Mouse (Mus musculus): ENCODE results near the gene Thrb. TPM values are rescaled to one million over a fixed set of nuclear protein-coding genes. Genes with fewer than 3 reads are reported as not detected.

The Thrb gene
- polyA plus RNA-seq, 1 experiment from 2014 or later, result 2.0 TPM

GRCm38 (mm10) chr14:17822754-17823153, 162.7 kb downstream of the Thrb start:
- H3K9me3 ChIP-seq (ENCODE audit: control insufficient read depth, low read length), result no peaks in the 10 kb centered on the region
- H3K4me1 ChIP-seq (replicated peaks; ENCODE audit: control insufficient read depth, insufficient read depth, low read length), result no peaks in the 10 kb centered on the region
- H3K4me2 ChIP-seq (ENCODE audit: low read length), result no peak overlapping the region
- no peaks in the 10 kb centered on the region for H3K36me3 ChIP-seq (ENCODE audit: control insufficient read depth, insufficient read depth, low read length)
- no peak overlapping the region for H3K27ac ChIP-seq (ENCODE audit: low read depth)
- no peak overlapping the region for H3K9ac ChIP-seq (ENCODE audit: low read length)
- ATAC-seq (replicated peaks; ENCODE audit: low FRiP score, low TSS enrichment, low read depth) (no peak), DNase-seq (ENCODE audit: low spot score) (peak; percentile 21)
- no peaks in the 10 kb centered on the region for H3K27me3 ChIP-seq (replicated peaks; ENCODE audit: control insufficient read depth, insufficient read depth, low read length)
- no peak overlapping the region for H3K4me3 ChIP-seq (ENCODE audit: low read depth, low read length)
- 80% methylated on average over 7 of the region's 7 CpGs for WGBS

DNA sequence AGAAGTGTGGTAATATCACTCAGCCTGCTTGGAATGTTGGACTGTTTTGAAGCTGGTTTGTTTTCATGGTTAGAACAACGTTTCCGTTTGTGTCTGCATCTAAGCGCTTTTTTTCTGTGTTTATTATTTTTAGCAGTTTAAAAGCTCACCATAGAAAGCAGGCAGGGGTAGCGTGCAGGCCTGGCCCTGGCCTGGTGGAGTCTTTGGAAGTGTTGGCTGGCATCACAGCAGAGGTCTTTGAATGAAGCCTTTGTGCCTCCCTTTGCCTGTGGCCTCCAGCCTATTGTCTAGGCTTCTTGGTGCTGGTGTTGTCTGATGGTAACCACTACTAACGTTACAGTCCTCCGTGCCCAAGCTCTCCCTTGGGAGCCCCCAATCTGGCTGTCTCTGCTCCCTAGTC, 167.3 kb downstream of the Thrb start:
- Histone ChIP-seq H3K4me1 (replicated peaks; ENCODE audit: control insufficient read depth, insufficient read depth, low read length) (no peaks in the 10 kb centered on the region), H3K9me3 (ENCODE audit: control insufficient read depth, low read length) (no peaks in the 10 kb centered on the region), H3K4me2 (ENCODE audit: low read length) (no peak overlapping the region), H3K27me3 (replicated peaks; ENCODE audit: control insufficient read depth, insufficient read depth, low read length) (no peaks in the 10 kb centered on the region), H3K4me3 (ENCODE audit: low read depth, low read length) (no peak overlapping the region), H3K27ac (ENCODE audit: low read depth) (no peak overlapping the region), H3K36me3 (ENCODE audit: control insufficient read depth, insufficient read depth, low read length) (no peaks in the 10 kb centered on the region), H3K9ac (ENCODE audit: low read length) (no peak overlapping the region)
- 61% methylated on average over 6 of the region's 6 CpGs for WGBS
- no peak for DNase-seq (ENCODE audit: low spot score)
- ATAC-seq (replicated peaks; ENCODE audit: low FRiP score, low TSS enrichment, low read depth), result no peak

DNA sequence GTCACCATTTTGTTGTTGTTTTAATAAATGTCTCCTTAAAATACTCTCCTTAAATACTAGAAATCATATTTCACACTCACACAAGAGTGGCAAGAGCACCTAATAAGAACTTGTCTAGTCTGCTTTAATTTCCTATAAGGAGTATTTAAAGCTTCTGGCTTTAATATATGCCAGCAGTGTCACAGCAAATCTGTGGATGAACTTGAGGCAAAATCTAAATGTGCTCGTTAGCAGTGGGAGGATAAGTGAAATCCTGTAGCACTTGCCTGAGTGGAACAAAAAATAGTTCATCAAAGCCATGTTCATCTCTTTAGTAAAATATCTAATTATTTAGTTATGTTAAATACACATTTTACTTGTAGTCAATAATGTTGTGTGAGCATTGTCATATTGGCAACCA, 175.7 kb downstream of the Thrb start:
- Histone ChIP-seq H3K27ac (ENCODE audit: low read depth) (no peak overlapping the region), H3K9me3 (ENCODE audit: control insufficient read depth, low read length) (no peaks in the 10 kb centered on the region), H3K4me3 (ENCODE audit: low read depth, low read length) (no peak overlapping the region), H3K4me1 (replicated peaks; ENCODE audit: control insufficient read depth, insufficient read depth, low read length) (no peaks in the 10 kb centered on the region), H3K36me3 (ENCODE audit: control insufficient read depth, insufficient read depth, low read length) (no peaks in the 10 kb centered on the region), H3K27me3 (replicated peaks; ENCODE audit: control insufficient read depth, insufficient read depth, low read length) (no peaks in the 10 kb centered on the region), H3K4me2 (ENCODE audit: low read length) (no peak overlapping the region), H3K9ac (ENCODE audit: low read length) (no peak overlapping the region)
- WGBS, result 77% methylated on average over 1 of the region's 1 CpGs
- DNase-seq (ENCODE audit: low spot score), result no peak
- no peak for ATAC-seq (replicated peaks; ENCODE audit: low FRiP score, low TSS enrichment, low read depth)

GRCm38 (mm10) chr14:17836766-17837165, 176.7 kb downstream of the Thrb start:
- H3K4me2 ChIP-seq (ENCODE audit: low read length), result no peak overlapping the region
- 80% methylated on average over 1 of the region's 1 CpGs for WGBS
- no peaks in the 10 kb centered on the region for H3K36me3 ChIP-seq (ENCODE audit: control insufficient read depth, insufficient read depth, low read length)
- no peak overlapping the region for H3K27ac ChIP-seq (ENCODE audit: low read depth)
- no peak overlapping the region for H3K9ac ChIP-seq (ENCODE audit: low read length)
- no peaks in the 10 kb centered on the region for H3K4me1 ChIP-seq (replicated peaks; ENCODE audit: control insufficient read depth, insufficient read depth, low read length)
- no peak for DNase-seq (ENCODE audit: low spot score)
- H3K4me3 ChIP-seq (ENCODE audit: low read depth, low read length), result no peak overlapping the region
- ATAC-seq (replicated peaks; ENCODE audit: low FRiP score, low TSS enrichment, low read depth), result no peak
- no peaks in the 10 kb centered on the region for H3K9me3 ChIP-seq (ENCODE audit: control insufficient read depth, low read length)
- H3K27me3 ChIP-seq (replicated peaks; ENCODE audit: control insufficient read depth, insufficient read depth, low read length), result no peaks in the 10 kb centered on the region

DNA sequence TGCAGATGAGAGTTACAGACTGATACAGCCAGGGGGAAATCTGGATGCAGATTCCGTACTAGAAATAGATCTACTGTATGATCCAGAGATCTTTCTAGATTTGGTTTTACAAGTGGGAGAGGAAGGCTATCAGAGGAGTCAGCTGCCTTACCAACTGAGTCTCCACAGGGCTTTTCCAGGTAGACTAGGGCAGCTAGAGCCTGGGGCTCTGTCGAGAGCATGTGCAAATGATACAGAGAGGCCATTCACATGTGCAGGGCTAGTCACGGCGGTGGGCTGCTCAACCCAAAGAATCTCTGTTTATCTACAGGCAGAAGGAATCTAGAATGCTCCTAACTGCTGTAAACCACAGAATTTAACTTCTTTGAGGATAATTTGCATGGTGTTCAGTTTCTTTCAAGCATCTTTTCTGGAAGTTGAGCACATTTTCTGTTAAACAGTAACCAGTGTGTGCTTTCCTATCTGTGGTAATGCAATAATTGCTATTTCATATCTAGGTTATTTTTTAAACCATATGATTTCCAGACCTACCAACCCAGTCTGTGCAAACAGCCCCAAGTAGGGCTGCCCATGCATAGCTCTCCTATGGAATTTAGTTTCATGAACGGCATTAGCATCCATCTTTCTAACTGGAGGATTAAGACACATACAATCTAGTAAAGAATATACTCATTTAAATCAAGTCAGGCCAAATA, 185.1 kb downstream of the Thrb start:
- no peaks in the 10 kb centered on the region for H3K27me3 ChIP-seq (replicated peaks; ENCODE audit: control insufficient read depth, insufficient read depth, low read length)
- H3K4me1 ChIP-seq (replicated peaks; ENCODE audit: control insufficient read depth, insufficient read depth, low read length), result no peaks in the 10 kb centered on the region
- H3K9ac ChIP-seq (ENCODE audit: low read length), result no peak overlapping the region
- DNase-seq (ENCODE audit: low spot score) (no peak), ATAC-seq (replicated peaks; ENCODE audit: low FRiP score, low TSS enrichment, low read depth) (no peak; the same call in 1 of the 2 replicates)
- H3K36me3 ChIP-seq (ENCODE audit: control insufficient read depth, insufficient read depth, low read length), result no peaks in the 10 kb centered on the region
- no peak overlapping the region for H3K4me2 ChIP-seq (ENCODE audit: low read length)
- no peaks in the 10 kb centered on the region for H3K9me3 ChIP-seq (ENCODE audit: control insufficient read depth, low read length)
- no peak overlapping the region for H3K27ac ChIP-seq (ENCODE audit: low read depth)
- no peak overlapping the region for H3K4me3 ChIP-seq (ENCODE audit: low read depth, low read length)
- 69% methylated on average over 5 of the region's 5 CpGs for WGBS

- 69% methylated on average over 6 of the region's 6 CpGs for whole genome bisulfite sequencing
- Histone ChIP-seq H3K27ac (ENCODE audit: low read depth) (no peak overlapping the region), H3K4me1 (replicated peaks; ENCODE audit: control insufficient read depth, insufficient read depth, low read length) (no peaks in the 10 kb centered on the region), H3K4me2 (ENCODE audit: low read length) (no peak overlapping the region), H3K36me3 (ENCODE audit: control insufficient read depth, insufficient read depth, low read length) (no peaks in the 10 kb centered on the region), H3K27me3 (replicated peaks; ENCODE audit: control insufficient read depth, insufficient read depth, low read length) (no peaks in the 10 kb centered on the region), H3K9ac (ENCODE audit: low read length) (no peak overlapping the region), H3K4me3 (ENCODE audit: low read depth, low read length) (no peak overlapping the region), H3K9me3 (ENCODE audit: control insufficient read depth, low read length) (no peaks in the 10 kb centered on the region)
- no peak for ATAC-seq (replicated peaks; ENCODE audit: low FRiP score, low TSS enrichment, low read depth)
- DNase-seq (ENCODE audit: low spot score), result no peak
Measured at GRCm38 (mm10) chr14:17845871-17846270, 185.8 kb downstream of the Thrb start.

DNA sequence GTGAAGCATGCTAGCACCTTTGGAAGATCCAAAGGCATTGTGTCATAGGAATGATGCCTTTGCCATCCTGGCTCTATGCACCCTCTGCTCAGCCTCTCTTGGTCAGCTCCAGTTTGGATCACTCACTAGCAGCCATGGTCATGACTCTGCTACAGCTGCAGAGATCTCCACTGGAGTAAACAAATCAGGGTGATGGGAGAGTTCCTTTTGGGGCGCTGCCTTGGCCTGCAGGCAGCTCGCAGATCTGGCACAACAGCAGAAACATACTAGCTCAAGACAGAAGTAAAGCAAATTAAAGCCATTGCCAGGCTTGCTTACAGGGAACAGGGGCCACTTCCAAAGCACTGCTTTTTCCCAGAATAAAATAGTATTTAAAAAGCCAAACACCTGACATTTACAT, 186.6 kb downstream of the Thrb start:
- Histone ChIP-seq H3K9me3 (ENCODE audit: control insufficient read depth, low read length) (no peaks in the 10 kb centered on the region), H3K27ac (ENCODE audit: low read depth) (no peak overlapping the region), H3K36me3 (ENCODE audit: control insufficient read depth, insufficient read depth, low read length) (no peaks in the 10 kb centered on the region), H3K4me1 (replicated peaks; ENCODE audit: control insufficient read depth, insufficient read depth, low read length) (no peaks in the 10 kb centered on the region), H3K4me3 (ENCODE audit: low read depth, low read length) (no peak overlapping the region), H3K27me3 (replicated peaks; ENCODE audit: control insufficient read depth, insufficient read depth, low read length) (no peaks in the 10 kb centered on the region), H3K4me2 (ENCODE audit: low read length) (no peak overlapping the region), H3K9ac (ENCODE audit: low read length) (no peak overlapping the region)
- WGBS, result 70% methylated on average over 2 of the region's 2 CpGs
- ATAC-seq (replicated peaks; ENCODE audit: low FRiP score, low TSS enrichment, low read depth) (no peak), DNase-seq (ENCODE audit: low spot score) (no peak)

- Histone ChIP-seq H3K27ac (ENCODE audit: low read depth) (no peak overlapping the region), H3K4me3 (ENCODE audit: low read depth, low read length) (no peak overlapping the region), H3K4me2 (ENCODE audit: low read length) (no peak overlapping the region), H3K27me3 (replicated peaks; ENCODE audit: control insufficient read depth, insufficient read depth, low read length) (no peaks in the 10 kb centered on the region), H3K36me3 (ENCODE audit: control insufficient read depth, insufficient read depth, low read length) (no peaks in the 10 kb centered on the region), H3K4me1 (replicated peaks; ENCODE audit: control insufficient read depth, insufficient read depth, low read length) (no peaks in the 10 kb centered on the region), H3K9me3 (ENCODE audit: control insufficient read depth, low read length) (no peaks in the 10 kb centered on the region), H3K9ac (ENCODE audit: low read length) (no peak overlapping the region)
- DNase-seq (ENCODE audit: low spot score) (no peak), ATAC-seq (replicated peaks; ENCODE audit: low FRiP score, low TSS enrichment, low read depth) (no peak)
- WGBS, result 59% methylated on average over 8 of the region's 8 CpGs
Measured at GRCm38 (mm10) chr14:17847211-17847610, 187.2 kb downstream of the Thrb start.

DNA sequence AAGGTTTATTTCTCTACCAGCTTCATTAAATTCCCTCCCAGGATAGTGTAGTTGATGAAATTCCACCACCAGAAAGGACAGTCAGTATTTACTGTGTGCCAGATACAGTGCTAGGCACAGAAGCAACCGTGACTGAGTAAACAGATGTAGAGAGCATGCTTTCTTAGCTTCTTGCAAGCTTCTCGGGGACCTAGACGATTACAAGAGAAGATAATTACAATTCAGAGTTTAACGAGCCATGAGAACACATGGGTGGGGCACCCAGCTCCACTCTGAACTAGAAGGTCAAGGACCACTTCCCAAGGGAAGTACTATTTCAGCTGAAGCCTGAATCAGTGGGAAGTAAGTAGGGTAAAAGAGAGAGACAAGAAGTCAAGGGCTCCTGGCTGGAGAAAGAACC, 190.3 kb downstream of the Thrb start:
- Histone ChIP-seq H3K4me1 (replicated peaks; ENCODE audit: control insufficient read depth, insufficient read depth, low read length) (no peaks in the 10 kb centered on the region), H3K9me3 (ENCODE audit: control insufficient read depth, low read length) (no peaks in the 10 kb centered on the region), H3K9ac (ENCODE audit: low read length) (no peak overlapping the region), H3K4me3 (ENCODE audit: low read depth, low read length) (no peak overlapping the region), H3K27ac (ENCODE audit: low read depth) (no peak overlapping the region), H3K4me2 (ENCODE audit: low read length) (no peak overlapping the region), H3K27me3 (replicated peaks; ENCODE audit: control insufficient read depth, insufficient read depth, low read length) (no peaks in the 10 kb centered on the region), H3K36me3 (ENCODE audit: control insufficient read depth, insufficient read depth, low read length) (no peaks in the 10 kb centered on the region)
- 52% methylated on average over 4 of the region's 4 CpGs for WGBS
- ATAC-seq (replicated peaks; ENCODE audit: low FRiP score, low TSS enrichment, low read depth), result no peak
- DNase-seq (ENCODE audit: low spot score), result no peak
